Mouse (Mus musculus) embryonic facial prominence, embryonic 10.5 days (tissue): ENCODE measurements around the gene Sfxn5. TPM values are rescaled to one million over a fixed set of nuclear protein-coding genes. Genes with fewer than 3 reads are reported as not detected.

ENCODE experiments used
- DNase-seq: peaks from one replicate; pipeline ENCODE4 v3.0.0-alpha.2; 2017; ENCODE audit warnings: low spot score
- H3K27ac ChIP-seq: fragments of 300-500 bp; sonication (generic); replicated peaks from 2 replicates; pipeline ENCODE4 v1.5.1; 2016; ENCODE audit warnings: mild to moderate bottlenecking
- H3K27me3 ChIP-seq: fragments of 300-500 bp; sonication (generic); replicated peaks from 2 replicates; pipeline ENCODE4 v1.6.1; 2016; ENCODE audit warnings: low read depth, mild to moderate bottlenecking; ENCODE audit not compliant: poor library complexity, severe bottlenecking
- H3K36me3 ChIP-seq: fragments of 300-500 bp; sonication (generic); replicated peaks from 2 replicates; pipeline ENCODE4 v1.6.1; 2016; ENCODE audit warnings: mild to moderate bottlenecking, moderate library complexity
- H3K4me1 ChIP-seq: fragments of 300-500 bp; sonication (generic); 2 replicates; pipeline ENCODE4 v1.6.1; 2016
- H3K4me3 ChIP-seq: fragments of 300-500 bp; sonication (generic); 2 replicates; pipeline ENCODE4 v1.5.1; 2016; ENCODE audit warnings: mild to moderate bottlenecking, moderate library complexity
- H3K9me3 ChIP-seq: fragments of 300-500 bp; sonication (generic); 2 replicates; pipeline ENCODE4 v1.6.1; 2016; ENCODE audit warnings: mild to moderate bottlenecking
- WGBS: fragments of 180-500 bp; shearing (Covaris S2); methylation state at CpG from one replicate; pipeline ENCODE4 v1.1.7; 2016; 5-methylcytosine and 5-hydroxymethylcytosine counted together
- polyA plus RNA-seq: library from polyadenylated mRNA; unstranded; fragments of >200 nt; fragmentation: Nextera tagmentation; extraction: Ambion mirVana; gene quantifications from 2 replicates; pipeline ENCODE4 v1.2.1, GENCODE M21; 2016

Sfxn5 gene
- polyA plus RNA-seq, 1 experiment from 2014 or later = 8.5 TPM

- Histone ChIP-seq H3K4me3 (no peak overlapping the region), H3K9me3 (no peaks in the 10 kb centered on the region), H3K36me3 (no peaks in the 10 kb centered on the region), H3K27ac (no peak overlapping the region), H3K27me3 (no peaks in the 10 kb centered on the region), H3K4me1 (no peaks in the 10 kb centered on the region)
- 88% methylated on average over 5 of the region's 5 CpGs for WGBS
- DNase-seq = no peak
Observed at GRCm38 (mm10) chr6:85360311-85360710, 27.1 kb upstream of the Sfxn5 start.

GRCm38 (mm10) chr6:85358877-85359276 is 25.7 kb upstream of the Sfxn5 start:
- Histone ChIP-seq H3K4me1 (no peaks in the 10 kb centered on the region), H3K27me3 (no peaks in the 10 kb centered on the region), H3K9me3 (no peaks in the 10 kb centered on the region), H3K4me3 (no peak overlapping the region), H3K27ac (no peak overlapping the region), H3K36me3 (no peaks in the 10 kb centered on the region)
- 91% methylated on average over 1 of the region's 1 CpGs for WGBS
- DNase-seq = no peak

- no peak for DNase-seq
- no peaks in the 10 kb centered on the region for H3K9me3 ChIP-seq
- H3K4me3 ChIP-seq = no peak overlapping the region
- H3K27ac ChIP-seq = no peak overlapping the region
- H3K4me1 ChIP-seq = no peaks in the 10 kb centered on the region
- H3K36me3 ChIP-seq = no peaks in the 10 kb centered on the region
- H3K27me3 ChIP-seq = no peaks in the 10 kb centered on the region
- 65% methylated on average over 4 of the region's 4 CpGs for WGBS
Observed at GRCm38 (mm10) chr6:85356682-85357465, 23.7 kb upstream of the Sfxn5 start.

GRCm38 (mm10) chr6:85355753-85356152 is 22.5 kb upstream of the Sfxn5 start:
- Histone ChIP-seq H3K9me3 (no peaks in the 10 kb centered on the region), H3K4me1 (no peaks in the 10 kb centered on the region), H3K27ac (no peak overlapping the region), H3K27me3 (no peaks in the 10 kb centered on the region), H3K36me3 (no peaks in the 10 kb centered on the region), H3K4me3 (no peak overlapping the region)
- DNase-seq = no peak
- 94% methylated on average over 2 of the region's 2 CpGs for WGBS

GRCm38 (mm10) chr6:85354709-85355108 is 21.5 kb upstream of the Sfxn5 start:
- DNase-seq = no peak

GRCm38 (mm10) chr6:85353706-85354105 is 20.5 kb upstream of the Sfxn5 start:
- Histone ChIP-seq H3K4me1 (no peaks in the 10 kb centered on the region), H3K27me3 (no peaks in the 10 kb centered on the region), H3K27ac (no peak overlapping the region), H3K9me3 (no peaks in the 10 kb centered on the region), H3K4me3 (no peak overlapping the region), H3K36me3 (no peaks in the 10 kb centered on the region)
- no peak for DNase-seq
- WGBS = 61% methylated on average over 3 of the region's 3 CpGs

More at GRCm38 (mm10) chr6:85354709-85355108, 21.5 kb upstream of the Sfxn5 start:
- Histone ChIP-seq H3K27ac (no peak overlapping the region), H3K27me3 (no peaks in the 10 kb centered on the region), H3K4me3 (no peak overlapping the region), H3K36me3 (no peaks in the 10 kb centered on the region), H3K9me3 (no peaks in the 10 kb centered on the region), H3K4me1 (no peaks in the 10 kb centered on the region)
- WGBS = 75% methylated on average over 6 of the region's 6 CpGs

- no peaks in the 10 kb centered on the region for H3K9me3 ChIP-seq
- peaks cover 11% of the 10 kb centered on the region; the same call in 1 of the 2 replicates for H3K27me3 ChIP-seq
- no peaks in the 10 kb centered on the region; the same call in 1 of the 2 replicates for H3K36me3 ChIP-seq
- H3K27ac ChIP-seq = no peak overlapping the region
- 87% methylated on average over 1 of the region's 1 CpGs for WGBS
- no peaks in the 10 kb centered on the region for H3K4me1 ChIP-seq
- no peak overlapping the region for H3K4me3 ChIP-seq
- no peak for DNase-seq
Observed at GRCm38 (mm10) chr6:85350157-85350556, 16.9 kb upstream of the Sfxn5 start.

GRCm38 (mm10) chr6:85349246-85349645 is 16.0 kb upstream of the Sfxn5 start:
- no peak overlapping the region for H3K27ac ChIP-seq

GRCm38 (mm10) chr6:85348133-85348532 is 14.9 kb upstream of the Sfxn5 start:
- no peak for DNase-seq
- H3K4me3 ChIP-seq = no peak overlapping the region
- peaks cover 26% of the 10 kb centered on the region; the same call in 1 of the 2 replicates for H3K27me3 ChIP-seq
- no peaks in the 10 kb centered on the region for H3K4me1 ChIP-seq
- no peaks in the 10 kb centered on the region; the same call in 1 of the 2 replicates for H3K36me3 ChIP-seq
- 89% methylated on average over 11 of the region's 11 CpGs for WGBS
- H3K27ac ChIP-seq = no peak overlapping the region; the same call in 1 of the 2 replicates
- H3K9me3 ChIP-seq = no peaks in the 10 kb centered on the region

More at GRCm38 (mm10) chr6:85349246-85349645, 16.0 kb upstream of the Sfxn5 start:
- 79% methylated on average over 7 of the region's 7 CpGs for WGBS
- Histone ChIP-seq H3K36me3 (no peaks in the 10 kb centered on the region; the same call in 1 of the 2 replicates), H3K4me3 (no peak overlapping the region), H3K9me3 (no peaks in the 10 kb centered on the region), H3K4me1 (no peaks in the 10 kb centered on the region), H3K27me3 (peaks cover 20% of the 10 kb centered on the region; the same call in 1 of the 2 replicates)
- no peak for DNase-seq

- H3K4me3 ChIP-seq = no peak overlapping the region
- WGBS = 43% methylated on average over 6 of the region's 6 CpGs
Observed at GRCm38 (mm10) chr6:85346028-85346634, 12.9 kb upstream of the Sfxn5 start.

GRCm38 (mm10) chr6:85344929-85345328 is 11.7 kb upstream of the Sfxn5 start:
- no peak overlapping the region for H3K4me3 ChIP-seq
- no peak overlapping the region for H3K27ac ChIP-seq
- H3K27me3 ChIP-seq = peaks cover 57% of the 10 kb centered on the region
- H3K9me3 ChIP-seq = no peaks in the 10 kb centered on the region
- no peak for DNase-seq
- no peaks in the 10 kb centered on the region for H3K4me1 ChIP-seq
- H3K36me3 ChIP-seq = no peaks in the 10 kb centered on the region; the same call in 1 of the 2 replicates

More at GRCm38 (mm10) chr6:85346028-85346634, 12.9 kb upstream of the Sfxn5 start:
- Histone ChIP-seq H3K4me1 (no peaks in the 10 kb centered on the region), H3K27ac (no peak overlapping the region), H3K9me3 (no peaks in the 10 kb centered on the region), H3K36me3 (no peaks in the 10 kb centered on the region; the same call in 1 of the 2 replicates), H3K27me3 (peaks cover 46% of the 10 kb centered on the region)
- peak; percentile 83 for DNase-seq

- no peak overlapping the region for H3K27ac ChIP-seq
- DNase-seq = no peak
- no peaks in the 10 kb centered on the region; the same call in 1 of the 2 replicates for H3K36me3 ChIP-seq
- no peaks in the 10 kb centered on the region for H3K9me3 ChIP-seq
- 88% methylated on average over 8 of the region's 8 CpGs for WGBS
- H3K4me1 ChIP-seq = no peaks in the 10 kb centered on the region
- H3K4me3 ChIP-seq = no peak overlapping the region
- peaks cover 60% of the 10 kb centered on the region for H3K27me3 ChIP-seq
Observed at GRCm38 (mm10) chr6:85343027-85343426, 9.8 kb upstream of the Sfxn5 start.
